Mouse (Mus musculus) liver, embryonic 14.5 days (tissue): Measurements from ENCODE around the gene Dyrk1a.

Experiments used
- CTCF ChIP-seq: IDR thresholded peaks from 2 replicates; pipeline ENCODE4 v1.5.1; 2016; ENCODE audit warnings: antibody characterized with exemption, low read depth, control low read depth
- EP300 ChIP-seq: IDR thresholded peaks from 2 replicates; pipeline ENCODE4 v1.6.1; 2016; ENCODE audit warnings: antibody characterized with exemption, low read depth

GRCm38 (mm10) chr16:94533679-94534078, 36.1 kb upstream of the Dyrk1a start:
- TF ChIP-seq CTCF (no peak), EP300 (no peak)
